Mouse (Mus musculus) heart, embryonic 16.5 days (tissue): Measurements from ENCODE around the gene Iyd. TPM values are rescaled to one million over a fixed set of nuclear protein-coding genes. Genes with fewer than 3 reads are reported as not detected.

Experiments used
- polyA plus RNA-seq: library from polyadenylated mRNA; unstranded; fragments of >200 nt; fragmentation: Nextera tagmentation; extraction: Ambion mirVana; gene quantifications from 2 replicates; pipeline ENCODE4 v1.2.1, GENCODE M21; 2015

Iyd gene
- polyA plus RNA-seq, 1 experiment from 2014 or later, result 0.91 TPM

Other genes starting within 250 kb of the Iyd start
- gene Ppp1r14c, start 174.2 kb upstream of the Iyd start, polyA plus RNA-seq, result 287 and 302 TPM in 2 replicates
- gene Plekhg1, start 200.1 kb downstream of the Iyd start, polyA plus RNA-seq, result 8.1 and 9.3 TPM in 2 replicates